Mouse (Mus musculus): ENCODE results near the gene Amhr2.
A peak's percentile ranks its signal among the peaks of the same experiment; 100 is the strongest.

Amhr2 gene

GRCm38 (mm10) chr15:102423602-102424240 is 21.4 kb upstream of the Amhr2 start:
- no peak for DNase-seq (ENCODE audit: low spot score in 2 of 2)

- no peak for DNase-seq (ENCODE audit: low spot score in 2 of 2)
Observed at GRCm38 (mm10) chr15:102424657-102425056, 20.5 kb upstream of the Amhr2 start.

- no peak for DNase-seq (ENCODE audit: low spot score in 2 of 2)
Observed at GRCm38 (mm10) chr15:102426963-102427362, 18.2 kb upstream of the Amhr2 start.

GRCm38 (mm10) chr15:102432046-102432445 is 13.1 kb upstream of the Amhr2 start:
- no peak for DNase-seq (ENCODE audit: low spot score in 2 of 2)

- no peak for DNase-seq (ENCODE audit: low spot score in 2 of 2)
Observed at GRCm38 (mm10) chr15:102433173-102433572, 12.0 kb upstream of the Amhr2 start.

- peak; percentile 49 to 81 for DNase-seq (ENCODE audit: low spot score in 2 of 2)
Observed at GRCm38 (mm10) chr15:102442490-102442889, 2.7 kb upstream of the Amhr2 start.

GRCm38 (mm10) chr15:102446448-102446847 is 1.3 kb downstream of the Amhr2 start:
- no peak for DNase-seq (ENCODE audit: low spot score in 2 of 2)

GRCm38 (mm10) chr15:102449366-102449765 is 4.2 kb downstream of the Amhr2 start:
- DNase-seq (ENCODE audit: low spot score in 2 of 2) = no peak

GRCm38 (mm10) chr15:102450928-102451327 is 5.8 kb downstream of the Amhr2 start:
- DNase-seq (ENCODE audit: low spot score in 2 of 2) = no peak

- DNase-seq (ENCODE audit: low spot score in 2 of 2) = no peak
Observed at GRCm38 (mm10) chr15:102451666-102452430, 6.7 kb downstream of the Amhr2 start.

GRCm38 (mm10) chr15:102455993-102456392 is 10.8 kb downstream of the Amhr2 start:
- no peak for DNase-seq (ENCODE audit: low spot score in 2 of 2)

GRCm38 (mm10) chr15:102458050-102458736 is 13.0 kb downstream of the Amhr2 start:
- DNase-seq (ENCODE audit: low spot score in 2 of 2) = peak; percentile 44 to 78

GRCm38 (mm10) chr15:102458904-102459317 is 13.7 kb downstream of the Amhr2 start, which contains the start of gene Prr13:
Prr13 (plus strand) TSS chr15:102459028.
- peak; percentile 92 to 94 for DNase-seq (ENCODE audit: low spot score in 2 of 2)

- DNase-seq (ENCODE audit: low spot score in 2 of 2) = no peak
Observed at GRCm38 (mm10) chr15:102459381-102459780, 14.2 kb downstream of the Amhr2 start.

- peak in 1 of 2 experiments; percentile 20 for DNase-seq (ENCODE audit: low spot score in 2 of 2)
Observed at GRCm38 (mm10) chr15:102459847-102460246, 14.7 kb downstream of the Amhr2 start.

GRCm38 (mm10) chr15:102460409-102460808 is 15.2 kb downstream of the Amhr2 start:
- DNase-seq (ENCODE audit: low spot score in 2 of 2) = no peak

GRCm38 (mm10) chr15:102460971-102461370 is 15.8 kb downstream of the Amhr2 start:
- DNase-seq (ENCODE audit: low spot score in 2 of 2) = peak in 1 of 2 experiments; percentile 32

GRCm38 (mm10) chr15:102461430-102462075 is 16.4 kb downstream of the Amhr2 start:
- no peak for DNase-seq (ENCODE audit: low spot score in 2 of 2)

- no peak for DNase-seq (ENCODE audit: low spot score in 2 of 2)
Observed at GRCm38 (mm10) chr15:102463666-102464065, 18.5 kb downstream of the Amhr2 start.

GRCm38 (mm10) chr15:102468675-102469370 is 23.7 kb downstream of the Amhr2 start:
- DNase-seq (ENCODE audit: low spot score in 2 of 2) = no peak

GRCm38 (mm10) chr15:102470183-102470604 is 25.0 kb downstream of the Amhr2 start, which contains the start of gene Pcbp2:
Pcbp2 (plus strand) TSS chr15:102470539.
- peak; percentile 96 to 97 for DNase-seq (ENCODE audit: low spot score in 2 of 2)
